Mouse (Mus musculus) CH12.LX (cell line): ENCODE data around the gene Utp11.

Experiments
- CHD1 ChIP-seq: IDR thresholded peaks from 2 replicates; pipeline ENCODE4 v1.6.1; 2012; ENCODE audit warnings: low read depth, low read length, improper control_type of control experiment, inconsistent platforms
- CTCF ChIP-seq, 2 experiments: IDR thresholded peaks in 1 of 2; conservative IDR thresholded peaks in 1 of 2; 2 replicates each; pipeline ENCODE4 v1.5.1; 2011 to 2012; ENCODE audit warnings: low read depth in 2 of 2, low read length in 2 of 2, improper control_type of control experiment in 1 of 2, inconsistent platforms in 1 of 2, mild to moderate bottlenecking in 1 of 2, moderate library complexity in 1 of 2
- E2F4 ChIP-seq: IDR thresholded peaks from 2 replicates; pipeline ENCODE4 v1.6.1; 2011; ENCODE audit warnings: low read depth, low read length, improper control_type of control experiment; ENCODE audit not compliant: insufficient replicate concordance
- EP300 ChIP-seq: IDR thresholded peaks from 2 replicates; pipeline ENCODE4 v1.6.1; 2011; ENCODE audit warnings: low read length, improper control_type of control experiment
- HCFC1 ChIP-seq: IDR thresholded peaks from 2 replicates; pipeline ENCODE4 v1.6.1; 2012; ENCODE audit warnings: low read depth, mild to moderate bottlenecking, inconsistent platforms, low read length, improper control_type of control experiment
- SMC3 ChIP-seq: IDR thresholded peaks from 2 replicates; pipeline ENCODE4 v1.6.1; 2011; ENCODE audit warnings: low read depth, low read length, improper control_type of control experiment
- TBP ChIP-seq: conservative IDR thresholded peaks from 2 replicates; pipeline ENCODE4 v1.6.1; 2011; ENCODE audit warnings: low read depth, low read length, improper control_type of control experiment
- ZC3H11A ChIP-seq: IDR thresholded peaks from 2 replicates; pipeline ENCODE4 v1.6.1; 2012; ENCODE audit warnings: low read depth, mild to moderate bottlenecking, inconsistent platforms, low read length, improper control_type of control experiment
- ZMIZ1 ChIP-seq: IDR thresholded peaks from 2 replicates; pipeline ENCODE4 v1.6.1; 2012; ENCODE audit warnings: low read depth, mild to moderate bottlenecking, inconsistent platforms, low read length, improper control_type of control experiment

- no peak for TF ChIP-seq CTCF (conservative IDR thresholded peaks at IDR 0.05 in 1 of 2, IDR thresholded peaks at IDR 0.05 in 1 of 2; ENCODE audit: low read depth in 2 of 2, low read length in 2 of 2)
- TF ChIP-seq CHD1: no peak
- no peak for TF ChIP-seq HCFC1
- no peak for TF ChIP-seq ZC3H11A
- no peak for TF ChIP-seq ZMIZ1
- TF ChIP-seq E2F4: no peak
- no peak for TF ChIP-seq TBP
- TF ChIP-seq EP300: no peak
- no peak for TF ChIP-seq SMC3
Measured at GRCm38 (mm10) chr4:124675958-124676357, 17.4 kb downstream of the Utp11 start.
